Mouse (Mus musculus) ZHBTc4 (cell line): Measurements from ENCODE around the gene Kifc1.

Experiments
- DNase-seq: peaks from one replicate; pipeline ENCODE4 v3.0.0-alpha.2; 2011; ENCODE audit warnings: low read depth, low spot score

Kifc1 gene

GRCm38 (mm10) chr17:33851331-33851730 is 39.1 kb downstream of the Kifc1 start:
- DNase-seq: no peak

GRCm38 (mm10) chr17:33848139-33848538 is 42.3 kb downstream of the Kifc1 start:
- DNase-seq: no peak

DNA sequence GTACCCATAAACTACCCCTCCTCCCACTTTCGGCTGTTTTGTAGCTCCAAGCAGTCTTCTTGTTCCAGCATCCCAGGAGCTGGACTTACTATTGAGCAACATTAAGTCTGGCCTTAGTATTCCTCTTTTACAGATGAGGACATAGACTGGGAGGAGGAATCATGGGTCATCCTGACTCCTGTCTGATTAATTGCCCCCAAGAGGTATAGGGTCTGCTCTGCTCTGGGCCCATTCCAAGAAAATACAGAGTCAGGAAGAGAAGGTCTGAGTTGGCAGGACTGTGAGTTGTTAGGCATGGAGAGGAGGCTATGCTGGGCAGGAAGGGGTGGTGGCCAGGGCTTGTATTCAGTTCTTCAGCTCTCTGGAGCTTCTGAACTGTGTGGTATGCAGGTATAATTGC is 46.3 kb downstream of the Kifc1 start:
- no peak for DNase-seq

GRCm38 (mm10) chr17:33842966-33843795 is 47.3 kb downstream of the Kifc1 start, which contains the start of gene Cd320:
Cd320 (plus strand) TSS chr17:33843091.
- peak; percentile 96 for DNase-seq

DNA sequence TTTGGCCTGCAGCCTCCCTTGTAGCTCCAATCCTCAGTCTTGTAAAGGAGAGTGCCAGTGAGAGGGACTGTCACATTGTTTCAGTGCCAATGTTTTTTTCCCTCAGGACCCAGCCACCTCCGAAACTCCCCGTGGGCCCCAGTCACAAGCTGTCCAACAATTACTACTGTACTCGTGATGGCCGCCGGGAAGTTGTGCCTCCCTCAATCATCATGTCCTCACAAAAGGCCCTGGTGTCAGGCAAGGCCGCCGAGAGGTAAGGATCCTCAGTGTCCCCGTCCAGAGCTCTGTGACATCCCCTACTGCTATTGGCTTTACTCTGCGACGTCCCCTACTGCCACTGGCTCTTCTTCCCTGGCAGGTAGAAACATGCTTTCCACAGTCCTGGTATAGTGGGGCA is 60.9 kb downstream of the Kifc1 start:
- no peak for DNase-seq

DNA sequence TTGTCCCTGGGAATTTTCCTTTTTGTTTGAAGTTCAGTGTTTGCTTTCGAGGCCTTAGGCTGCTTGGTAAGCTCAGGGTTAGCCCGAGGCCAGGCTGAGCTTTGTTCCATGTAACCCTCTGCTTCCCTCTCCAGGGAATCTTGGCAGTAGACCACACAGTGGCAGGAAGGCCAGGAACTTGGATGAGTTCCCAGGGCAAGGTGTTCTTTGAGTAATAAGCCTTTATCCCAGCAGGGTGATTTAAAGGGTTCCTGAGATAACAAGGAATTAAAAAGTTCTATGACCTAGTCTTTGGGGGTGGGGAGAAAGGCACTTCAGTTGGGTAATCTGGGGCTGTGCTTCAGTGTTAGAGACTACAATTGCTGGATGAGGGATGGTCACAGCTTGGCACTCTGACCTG is 61.6 kb downstream of the Kifc1 start:
- no peak for DNase-seq

DNA sequence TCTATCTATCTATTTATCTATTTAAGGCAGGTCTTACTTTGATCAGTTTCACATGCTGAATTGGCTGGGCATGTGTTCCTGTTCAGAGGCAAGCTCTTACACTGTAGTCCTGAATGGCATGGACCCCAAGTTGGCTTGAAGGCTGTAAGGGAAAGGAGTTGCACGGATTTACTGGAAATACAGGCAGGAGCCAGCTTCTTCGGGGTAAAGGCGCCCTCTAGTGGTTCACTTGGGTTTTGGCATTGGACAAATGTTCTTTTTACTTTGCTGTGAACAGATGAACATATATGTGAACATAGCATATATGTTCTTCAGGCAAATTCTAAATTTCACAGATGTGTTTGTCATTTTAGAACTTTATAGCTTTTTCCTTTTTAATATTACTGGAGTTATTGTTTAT is 63.6 kb downstream of the Kifc1 start:
- DNase-seq: peak; percentile 85
